Mouse (Mus musculus): Measurements from ENCODE around the gene Itgae. TPM values are rescaled to one million over a fixed set of nuclear protein-coding genes. Genes with fewer than 3 reads are reported as not detected.

Gene Itgae
- total RNA-seq, 2 experiments from 2014 or later, result 0.14 TPM; not detected in 1

DNA sequence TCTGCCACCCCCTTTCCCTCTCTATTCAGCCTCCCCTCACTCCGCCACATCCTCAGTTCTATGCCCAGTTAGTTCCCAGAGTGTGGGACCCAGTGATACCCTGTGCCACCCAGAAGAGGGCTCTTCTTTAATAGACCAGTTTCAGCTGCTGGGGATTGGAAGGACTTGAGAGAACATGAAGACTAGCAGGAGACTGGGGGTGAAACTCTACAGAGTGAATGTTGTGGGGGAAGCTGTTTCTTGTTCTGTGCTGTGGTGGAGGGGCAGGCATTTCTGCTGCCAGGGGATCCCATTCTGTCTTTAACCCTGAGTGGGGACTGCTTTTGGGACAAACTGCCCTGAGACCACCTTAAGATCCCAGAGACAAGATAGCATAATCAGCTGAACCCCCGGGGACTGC is 443 bp downstream of the Itgae start:
- intact Hi-C loops (cut with DNase I), result no loop called here
- DNase-seq, result no peak

DNA sequence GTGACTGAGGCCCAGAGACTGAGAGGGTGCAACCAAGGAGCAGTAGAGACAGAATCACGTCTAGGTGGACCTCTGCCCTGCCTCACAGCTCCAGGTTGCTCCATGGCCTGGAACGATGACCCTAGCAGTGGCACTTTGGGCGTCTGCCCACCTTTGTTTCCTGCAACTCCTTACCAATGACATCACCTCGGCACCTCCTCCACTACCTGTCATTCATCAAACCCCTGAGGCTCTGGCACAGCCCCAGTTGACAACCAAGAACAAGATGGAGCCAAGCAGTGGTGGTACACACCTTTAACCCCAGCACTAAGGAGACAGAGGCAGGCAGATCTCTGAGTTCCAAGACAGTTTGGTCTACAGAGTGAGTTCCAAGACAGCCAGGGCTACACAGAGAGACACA is 1.7 kb downstream of the Itgae start:
- intact Hi-C loops (cut with DNase I), result no loop called here
- DNase-seq, result no peak

DNA sequence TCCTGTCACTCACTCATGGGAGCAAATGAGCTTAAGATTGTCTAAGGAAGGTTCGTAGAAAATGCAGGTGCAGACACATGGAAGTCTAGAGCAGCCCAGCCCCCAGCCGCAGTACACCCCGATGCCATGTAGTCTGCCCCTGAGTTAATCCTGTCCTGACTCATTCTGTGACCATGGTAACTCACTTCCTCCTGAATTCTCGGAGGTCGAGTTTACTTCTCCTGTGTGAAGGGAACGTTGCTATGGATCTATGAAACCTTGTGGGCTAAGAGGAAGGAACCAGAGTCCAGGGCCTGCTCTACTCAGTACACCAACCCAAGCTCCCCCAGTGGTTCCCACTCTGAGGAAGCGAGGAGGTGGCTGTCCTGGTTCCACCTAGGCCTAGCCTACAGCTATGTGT is 2.5 kb downstream of the Itgae start:
- intact Hi-C loops (cut with DNase I), result no loop called here
- DNase-seq, result no peak

DNA sequence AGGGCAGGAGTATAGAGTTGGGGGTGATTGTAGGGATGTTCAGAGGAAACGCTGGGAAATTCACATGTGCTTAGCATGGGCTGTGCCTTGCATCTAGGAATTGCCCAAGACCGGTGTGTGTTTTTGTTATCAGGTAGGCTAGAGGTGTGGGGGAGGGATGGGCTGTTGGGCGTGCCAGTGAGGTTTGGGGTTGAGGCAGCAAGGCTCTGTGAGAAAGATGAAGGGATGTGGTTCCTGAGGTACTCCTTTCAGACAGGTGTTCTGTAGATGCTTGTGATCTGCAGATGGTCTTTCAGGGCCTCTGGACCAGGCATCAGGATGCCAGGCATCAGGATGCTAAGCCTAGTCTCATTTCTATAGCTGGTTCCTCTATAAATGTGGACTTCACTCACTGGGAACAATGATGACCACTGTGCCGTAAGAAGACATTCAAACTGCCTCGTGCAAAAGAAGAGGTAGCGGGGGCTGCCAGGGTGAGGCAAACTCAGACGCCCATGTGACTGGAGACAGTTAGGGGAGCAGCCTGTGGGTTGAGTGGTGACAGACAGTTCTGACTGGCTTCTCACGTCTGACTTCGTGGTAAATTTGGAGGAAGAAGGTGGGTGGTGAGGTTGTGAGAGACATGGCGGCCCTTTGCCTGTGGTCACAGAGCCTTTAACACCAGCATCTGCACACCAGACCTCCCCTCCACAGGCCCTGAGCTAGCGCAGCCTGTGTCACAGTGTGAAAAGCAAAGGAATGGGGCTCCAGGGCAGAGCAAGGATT is 4.0 kb downstream of the Itgae start:
- intact Hi-C loops (cut with DNase I), result no loop called here
- DNase-seq, result no peak

DNA sequence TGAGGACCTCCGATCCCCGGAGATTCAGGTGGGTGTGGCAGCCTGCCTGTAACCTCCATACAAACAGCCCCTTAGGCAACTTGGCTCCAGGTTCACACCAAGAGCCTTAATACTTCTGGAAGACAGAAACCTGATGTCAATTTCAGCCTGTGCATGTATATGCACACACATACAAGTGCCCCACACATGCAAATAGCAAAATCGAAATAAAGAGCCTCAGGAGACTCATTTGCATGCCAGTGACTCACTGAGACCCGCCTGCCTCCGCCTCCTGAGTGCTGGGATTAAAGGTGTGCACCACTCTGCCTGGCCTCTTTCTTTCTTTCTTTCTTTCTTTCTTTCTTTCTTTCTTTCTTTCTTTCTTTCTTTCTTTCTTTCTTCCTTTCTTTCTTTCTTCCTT is 8.5 kb downstream of the Itgae start:
- intact Hi-C loops (cut with DNase I), result no loop called here

DNA sequence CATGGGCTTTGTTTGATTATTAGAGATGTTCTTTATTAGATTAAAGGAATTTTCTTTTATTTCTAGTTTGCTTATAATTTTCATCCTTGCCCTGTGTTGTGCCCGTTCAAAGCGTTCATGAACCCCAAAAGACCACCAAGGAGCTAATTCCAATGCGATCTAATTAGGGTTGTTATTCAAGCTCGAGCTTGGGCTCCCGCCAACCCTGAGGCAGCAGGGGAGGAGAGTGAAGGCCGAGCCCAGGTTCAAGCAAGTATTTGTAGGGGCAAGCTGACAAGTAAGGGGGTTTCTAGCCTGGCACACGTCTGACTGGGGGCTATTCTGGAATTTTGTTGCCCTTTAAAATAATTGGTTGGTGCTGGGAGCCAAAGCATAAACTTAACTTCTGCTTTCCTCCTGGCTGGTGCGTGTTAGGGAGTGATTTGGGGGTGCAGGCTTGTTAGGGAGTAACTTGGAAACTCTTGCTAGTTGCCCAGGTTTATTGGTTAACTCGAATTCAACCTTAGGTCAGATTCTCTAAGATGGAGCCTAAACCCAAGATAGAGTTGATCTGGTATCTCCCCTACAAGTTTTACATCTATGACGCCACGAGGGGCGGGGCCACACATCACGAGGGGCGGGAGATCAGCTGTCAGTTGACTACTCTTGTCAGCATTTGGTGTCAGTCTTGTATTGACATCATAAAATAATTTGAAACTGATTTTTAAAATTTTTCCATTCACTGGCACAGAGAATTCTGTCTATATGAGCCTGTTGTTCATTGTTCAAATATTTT is 9.8 kb downstream of the Itgae start:
- DNase-seq, result no peak
- intact Hi-C loops (cut with DNase I), result no loop called here

More for the DNA sequence above, 8.5 kb downstream of the Itgae start:
- DNase-seq, result no peak

DNA sequence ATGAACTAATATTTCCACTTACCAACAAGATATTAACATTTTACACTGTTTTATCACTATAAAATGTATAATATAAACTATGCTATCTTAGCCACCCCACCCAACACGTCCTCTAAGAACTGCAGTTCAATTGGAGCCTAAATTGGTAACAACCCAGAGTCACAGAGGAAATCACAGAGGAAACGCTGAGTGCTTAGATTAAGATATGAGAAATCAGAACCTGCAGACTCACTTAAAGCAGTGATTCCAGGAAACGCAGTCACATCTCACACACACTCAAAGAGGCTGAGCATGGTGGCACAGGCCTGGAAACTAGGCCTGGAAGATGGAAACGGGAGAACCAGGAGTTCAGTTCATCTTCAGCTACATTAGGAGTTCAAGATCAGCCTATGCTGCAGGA is 10.9 kb downstream of the Itgae start:
- intact Hi-C loops (cut with DNase I), result no loop called here
- no peak for DNase-seq

DNA sequence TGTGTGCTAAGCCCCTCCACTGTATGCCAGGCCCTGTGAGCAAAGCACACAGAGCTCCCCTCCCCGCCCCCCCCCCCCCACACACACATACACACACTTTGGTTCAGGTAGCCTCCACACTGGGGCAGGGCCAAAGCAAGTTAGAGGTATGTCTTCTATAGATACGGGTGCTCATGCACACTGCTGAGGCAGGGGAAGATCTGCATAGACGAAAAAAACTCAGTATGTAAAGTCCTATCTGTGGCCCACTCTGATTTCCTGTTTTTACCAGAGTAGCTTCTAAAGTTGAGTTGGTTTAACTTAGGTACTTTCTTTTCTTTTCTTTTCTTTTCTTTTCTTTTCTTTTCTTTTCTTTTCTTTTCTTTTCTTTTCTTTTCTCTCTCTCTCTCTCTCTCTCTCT is 14.9 kb downstream of the Itgae start:
- no peak for DNase-seq
- intact Hi-C loops (cut with DNase I), result loop anchor here (5.0 kb wide), 1 partner anchor 33 kb away; no protein-coding TSS in a partner anchor

DNA sequence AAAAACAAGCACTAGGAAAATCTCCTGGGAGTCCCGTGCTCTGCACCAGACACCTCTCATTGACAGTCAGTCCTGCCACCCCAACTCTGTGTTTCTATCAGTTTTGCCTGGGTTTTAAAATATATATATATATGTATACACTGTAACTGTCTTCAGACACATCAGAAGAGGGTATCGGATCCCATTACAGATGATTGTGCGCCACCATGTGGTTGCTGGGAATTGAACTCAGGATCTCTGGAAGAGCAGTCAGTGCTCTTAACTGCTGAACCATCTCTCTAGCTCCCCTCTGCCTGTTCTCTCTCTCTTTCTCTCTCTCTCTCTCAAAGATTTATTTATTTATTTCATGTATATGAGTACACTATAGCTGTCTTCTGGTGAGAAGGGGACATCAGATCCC is 17.0 kb downstream of the Itgae start:
- DNase-seq, result peak; percentile 14 to 46
- intact Hi-C loops (cut with DNase I), result loop anchor here (2.0 to 5.0 kb wide), 2 partner anchors 35 to 101 kb away; no protein-coding TSS in a partner anchor

DNA sequence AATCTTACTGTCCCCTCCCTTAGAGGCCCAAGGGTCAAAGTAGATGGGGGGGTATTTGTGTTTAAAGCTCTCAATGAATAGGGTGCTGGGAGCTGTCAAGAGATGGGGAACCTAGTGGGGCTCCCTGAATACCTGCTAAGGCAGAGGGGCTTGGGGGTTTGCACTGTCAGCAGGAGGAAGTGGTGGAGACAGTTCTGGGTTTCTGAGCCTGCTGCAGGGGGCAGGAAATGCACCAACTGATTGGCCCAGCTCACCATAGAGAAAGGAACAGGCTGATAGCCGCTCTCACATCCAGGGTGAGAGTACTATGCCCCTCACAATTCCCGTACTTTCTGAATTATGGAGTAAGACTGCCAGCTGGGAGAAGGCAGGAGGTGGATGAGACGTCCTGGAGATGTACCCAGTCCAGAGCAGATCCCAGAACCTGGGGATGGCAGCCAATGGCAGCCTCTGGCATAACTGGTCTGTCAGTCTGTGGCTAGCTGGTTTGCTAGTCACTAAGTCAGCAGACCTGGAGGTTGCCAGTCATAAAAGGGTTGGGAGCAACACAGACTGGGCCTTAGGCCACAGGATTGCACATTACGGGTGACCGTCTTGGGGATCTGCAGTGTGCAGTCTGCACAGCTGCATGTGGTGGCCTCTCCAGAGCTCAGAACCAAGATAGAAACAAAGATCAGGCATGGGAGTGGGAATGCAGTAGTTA is 18.0 kb downstream of the Itgae start:
- DNase-seq, result no peak
- intact Hi-C loops (cut with DNase I), result loop anchor here (5.0 kb wide), 1 partner anchor 36 kb away; no protein-coding TSS in a partner anchor

DNA sequence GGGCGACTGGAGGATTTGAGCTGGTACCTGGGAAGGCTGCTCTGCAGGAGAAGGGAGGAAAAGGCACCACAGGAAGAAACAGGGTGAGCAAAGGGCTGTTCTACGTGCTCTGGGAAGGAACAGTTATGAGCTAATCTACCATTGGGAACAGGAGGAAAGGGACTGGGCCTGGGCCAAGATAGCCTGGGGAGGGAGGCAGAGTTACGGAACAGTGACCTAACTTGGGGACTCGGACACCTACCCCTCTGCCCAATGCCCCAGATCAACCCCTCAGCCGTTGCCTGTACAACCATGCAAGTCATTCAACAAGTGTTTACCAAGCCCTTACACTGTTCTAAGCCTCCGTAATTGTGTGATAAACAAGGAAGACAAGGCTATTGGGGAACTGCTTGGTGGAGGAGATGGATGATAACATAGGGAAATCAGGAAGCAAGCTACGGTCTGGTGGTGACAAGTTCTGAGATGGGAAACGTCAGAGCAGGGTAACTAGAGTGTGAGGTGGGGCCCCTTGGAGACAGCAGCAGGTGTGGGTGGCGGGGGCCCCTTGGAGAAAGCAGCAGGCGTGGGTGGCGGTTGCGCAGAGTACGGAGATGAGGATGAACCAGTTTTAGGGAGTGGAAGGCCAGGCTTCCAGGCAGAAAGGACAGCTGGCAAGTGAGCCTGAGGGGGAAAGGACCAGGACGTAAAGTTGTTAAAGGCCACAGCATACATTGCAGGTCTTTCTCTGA is 18.7 kb downstream of the Itgae start:
- no peak for DNase-seq
- intact Hi-C loops (cut with DNase I), result loop anchor here (5.0 kb wide), 1 partner anchor 37 kb away; no protein-coding TSS in a partner anchor

DNA sequence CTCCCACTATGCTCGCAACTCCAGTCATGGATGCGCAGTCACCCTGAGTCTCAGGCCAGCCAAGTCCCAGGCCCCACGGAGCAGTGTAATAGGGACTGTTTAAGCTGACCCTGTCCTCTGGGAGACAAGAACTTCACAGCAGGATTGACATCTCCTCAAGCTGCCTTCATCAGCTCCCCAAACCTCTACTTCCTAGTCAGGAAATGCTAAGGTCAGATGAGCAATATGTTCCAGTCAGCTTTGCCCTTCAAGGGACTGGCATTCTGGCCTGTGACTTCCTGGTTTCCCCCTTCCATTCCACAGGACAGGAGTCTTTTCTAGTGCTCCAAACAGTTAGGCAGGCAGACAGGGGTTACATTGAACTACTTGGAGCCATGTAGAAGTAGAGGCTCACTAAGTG is 19.6 kb downstream of the Itgae start:
- intact Hi-C loops (cut with DNase I), result loop anchor here (5.0 kb wide), 1 partner anchor 38 kb away; no protein-coding TSS in a partner anchor
- no peak for DNase-seq

DNA sequence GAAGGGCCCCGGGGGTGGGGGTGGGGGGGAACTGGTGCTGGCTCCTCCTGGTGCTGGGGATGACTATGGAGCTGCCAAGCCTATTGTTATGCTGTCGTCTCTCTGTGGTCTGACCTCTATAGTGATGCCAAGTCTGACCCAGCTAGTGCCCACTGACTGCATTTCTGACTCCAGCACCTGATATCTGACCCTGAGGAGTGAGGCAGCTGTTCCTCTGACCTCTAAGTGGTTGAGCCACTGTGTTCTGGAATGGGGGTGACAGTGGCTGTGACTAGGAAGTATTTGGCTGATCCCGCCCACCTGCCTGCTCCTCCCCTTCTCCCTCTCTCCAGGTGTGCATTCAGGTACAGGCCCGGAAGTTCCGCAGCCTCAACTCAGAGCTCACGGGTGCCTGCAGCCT is 21.0 kb downstream of the Itgae start:
- DNase-seq, result no peak
- intact Hi-C loops (cut with DNase I), result no loop called here

DNA sequence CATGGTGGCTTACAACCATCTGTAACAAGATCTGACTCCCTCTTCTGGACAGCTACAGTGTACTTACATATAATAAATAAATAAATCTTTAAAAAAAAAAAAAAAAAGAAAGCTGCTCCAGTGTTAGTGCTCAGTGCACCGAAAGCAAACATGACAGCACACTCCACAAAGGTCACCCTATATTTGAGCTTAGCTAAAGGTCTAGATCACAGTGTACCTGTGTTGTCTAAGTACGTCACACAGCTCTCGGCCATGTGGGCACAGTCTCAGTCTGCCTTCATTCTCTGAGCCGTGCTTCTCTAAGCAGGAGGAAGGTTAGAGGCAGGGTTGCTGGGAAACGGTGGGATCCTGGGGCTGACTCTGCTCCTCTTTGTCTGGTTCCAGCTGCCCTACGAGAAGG is 36.1 kb downstream of the Itgae start:
- intact Hi-C loops (cut with DNase I), result no loop called here
- DNase-seq, result no peak

DNA sequence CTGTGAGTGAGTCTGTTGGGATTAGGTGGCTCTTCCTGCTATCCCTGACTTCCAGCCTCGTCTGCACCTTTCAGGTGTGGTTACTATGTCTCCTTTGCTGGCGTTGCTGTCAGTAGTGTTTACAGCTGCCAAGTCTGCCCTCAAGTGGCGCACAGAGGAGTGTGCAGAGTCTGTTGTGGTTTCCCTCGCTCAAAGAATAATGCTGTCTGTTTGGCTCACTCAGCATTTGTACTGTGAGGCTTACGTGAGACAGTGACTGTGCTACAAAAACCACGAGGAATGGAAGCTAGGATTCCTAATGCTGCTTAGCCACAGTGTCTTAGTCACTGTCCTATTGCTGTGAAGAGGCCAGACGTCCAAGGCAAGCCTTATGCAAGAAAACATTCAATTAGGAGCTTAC is 40.6 kb downstream of the Itgae start:
- intact Hi-C loops (cut with DNase I), result no loop called here
- no peak for DNase-seq

DNA sequence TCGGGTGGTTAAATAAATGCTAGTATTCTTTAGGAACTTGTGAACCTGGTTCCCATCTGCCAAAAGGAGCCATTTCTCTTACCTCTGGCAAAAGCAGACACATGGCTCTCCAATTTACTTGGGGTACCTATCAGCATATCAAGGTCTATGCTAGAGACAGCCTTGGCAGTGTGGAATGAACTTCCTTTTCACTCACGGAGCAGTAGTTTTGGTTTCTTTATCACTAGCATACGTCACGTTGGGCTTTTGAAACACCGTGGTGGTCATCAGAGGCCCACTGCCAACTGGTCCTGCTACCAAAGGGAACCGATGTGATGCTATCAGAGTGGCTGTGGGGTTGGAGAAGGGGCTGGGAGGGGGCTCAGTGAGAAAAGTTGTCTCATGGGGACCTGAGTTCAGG is 42.6 kb downstream of the Itgae start:
- no peak for DNase-seq
- intact Hi-C loops (cut with DNase I), result loop anchor here (2.0 kb wide), 1 partner anchor 150 kb away; no protein-coding TSS in a partner anchor

DNA sequence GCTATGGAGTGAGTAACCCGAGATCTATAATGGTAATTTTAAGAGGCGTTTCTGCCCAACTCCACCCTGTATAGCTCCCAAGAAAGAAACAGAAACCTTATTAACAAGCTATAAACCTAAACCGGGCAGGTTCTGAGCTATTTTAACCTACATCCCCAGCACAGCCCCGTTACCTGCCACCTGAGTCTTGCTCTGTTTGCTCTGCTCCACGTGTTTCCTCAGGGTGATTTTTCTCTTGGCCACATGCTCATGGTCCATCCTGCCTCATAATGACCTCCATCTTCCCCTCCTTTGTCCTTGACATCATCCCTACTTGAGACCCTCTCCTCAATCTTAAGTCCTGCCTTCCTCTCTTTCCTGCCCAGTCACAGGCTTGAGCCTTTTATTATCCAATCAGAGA is 43.8 kb downstream of the Itgae start:
- no peak for DNase-seq
- intact Hi-C loops (cut with DNase I), result no loop called here

DNA sequence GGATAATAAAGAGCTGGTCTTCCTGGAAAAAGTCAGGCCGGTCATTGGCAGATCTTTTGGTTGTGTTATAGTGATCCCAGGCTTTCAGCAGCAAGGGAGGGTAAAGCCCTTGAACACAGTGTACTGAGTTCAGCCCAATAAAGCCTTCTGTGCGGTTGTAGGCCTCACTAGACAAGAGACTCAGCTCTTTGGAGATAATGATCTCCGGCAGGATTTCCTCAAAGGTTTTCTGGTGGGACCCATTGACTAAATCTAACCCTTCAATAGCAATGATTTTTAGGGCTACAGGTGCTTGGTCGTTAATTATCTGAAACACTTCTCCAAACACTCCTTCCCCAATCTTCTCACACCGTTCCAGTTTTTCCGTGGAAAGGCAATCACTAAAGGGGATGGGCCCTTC is 46.2 kb downstream of the Itgae start:
- DNase-seq, result no peak
- intact Hi-C loops (cut with DNase I), result loop anchor here (5.0 kb wide), 1 partner anchor 1236 kb away; no protein-coding TSS in a partner anchor

DNA sequence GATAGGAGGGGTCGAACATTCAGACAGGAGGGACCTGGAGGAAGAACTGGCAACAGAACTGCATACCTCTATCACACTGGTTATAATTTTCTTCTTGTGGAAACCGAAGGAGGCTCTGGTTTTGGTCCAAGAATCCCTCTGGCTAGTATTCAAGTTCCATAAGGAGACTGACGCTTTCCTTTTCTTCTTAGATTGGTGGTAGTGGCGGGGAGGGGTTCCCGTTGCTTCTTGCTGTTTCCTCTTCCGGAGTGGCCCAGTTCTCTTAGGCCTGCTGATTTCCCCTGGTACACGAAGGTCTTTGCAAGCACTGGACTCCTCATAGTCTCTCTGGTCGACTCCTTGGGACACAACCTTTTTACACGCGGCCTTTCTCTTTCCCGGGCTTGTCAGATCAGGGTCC is 46.7 kb downstream of the Itgae start:
- intact Hi-C loops (cut with DNase I), result loop anchor here (5.0 kb wide), 1 partner anchor 1235 kb away; no protein-coding TSS in a partner anchor
- DNase-seq, result no peak

All from heart, postnatal 36 days (tissue).